Mouse (Mus musculus): ENCODE measurements at regions not wholly inside any gene's neighbourhood (a gene's known extent, or its start where the extent isn't known, plus 50 kb on each side); places are given as distances from the start of the nearest gene placed in this dataset.

DNA sequence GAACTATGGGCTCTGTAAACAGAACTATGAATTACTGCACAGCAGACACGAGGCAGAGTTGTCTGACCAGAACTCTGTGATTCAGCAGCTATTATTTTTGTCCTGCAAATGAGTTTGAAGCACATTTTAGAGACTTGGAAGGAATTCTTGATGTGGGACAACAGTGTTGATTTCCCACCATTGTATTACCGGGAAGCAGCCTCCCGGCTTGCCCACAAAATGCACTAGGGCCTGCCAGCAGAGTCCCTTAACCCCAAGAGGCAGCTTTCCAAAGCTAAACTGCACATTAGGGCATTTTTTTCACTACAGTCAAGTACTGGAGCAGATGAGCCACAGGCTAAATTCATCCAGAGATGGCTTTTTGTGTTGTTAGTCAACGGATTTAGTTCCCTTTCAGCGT lies 230.8 kb upstream of the Usp25 start:
- 70% methylated on average over 5 of the region's 5 CpGs for WGBS
- no peak for DNase-seq
- Histone ChIP-seq H3K4me3 (ENCODE audit: insufficient read depth, low read depth, low read length) (no peak overlapping the region), H3K36me3 (ENCODE audit: control insufficient read depth, insufficient read depth, low read length) (no peaks in the 10 kb centered on the region), H3K27me3 (replicated peaks; ENCODE audit: control insufficient read depth, insufficient read depth, low read length) (no peaks in the 10 kb centered on the region), H3K27ac (ENCODE audit: insufficient read depth, low read depth, low read length) (no peak overlapping the region), H3K4me1 (ENCODE audit: control insufficient read depth, insufficient read depth, low read length) (no peaks in the 10 kb centered on the region)
- no peak for TF ChIP-seq CTCF (conservative IDR thresholded peaks at IDR 0.05; ENCODE audit: insufficient read depth, insufficient read length, low read depth, low read length)
- TF ChIP-seq POLR2A (IDR thresholded peaks at IDR 0.05; ENCODE audit: low read depth, low read length): no peak

- H3K27me3 ChIP-seq (replicated peaks; ENCODE audit: control insufficient read depth, insufficient read depth, low read length): no peaks in the 10 kb centered on the region
- TF ChIP-seq POLR2A (IDR thresholded peaks at IDR 0.05; ENCODE audit: low read depth, low read length) (no peak), CTCF (conservative IDR thresholded peaks at IDR 0.05; ENCODE audit: insufficient read depth, insufficient read length, low read depth, low read length) (no peak)
- H3K4me1 ChIP-seq (ENCODE audit: control insufficient read depth, insufficient read depth, low read length): no peaks in the 10 kb centered on the region
- H3K4me3 ChIP-seq (ENCODE audit: insufficient read depth, low read depth, low read length): no peak overlapping the region
- DNase-seq: peak; percentile 59
- no peaks in the 10 kb centered on the region for H3K36me3 ChIP-seq (ENCODE audit: control insufficient read depth, insufficient read depth, low read length)
- H3K27ac ChIP-seq (ENCODE audit: insufficient read depth, low read depth, low read length): no peak overlapping the region
- WGBS: 46% methylated on average over 2 of the region's 2 CpGs
These were observed 237.7 kb upstream of the Usp25 start for GRCm38 (mm10) chr16:76775790-76776189.

DNA sequence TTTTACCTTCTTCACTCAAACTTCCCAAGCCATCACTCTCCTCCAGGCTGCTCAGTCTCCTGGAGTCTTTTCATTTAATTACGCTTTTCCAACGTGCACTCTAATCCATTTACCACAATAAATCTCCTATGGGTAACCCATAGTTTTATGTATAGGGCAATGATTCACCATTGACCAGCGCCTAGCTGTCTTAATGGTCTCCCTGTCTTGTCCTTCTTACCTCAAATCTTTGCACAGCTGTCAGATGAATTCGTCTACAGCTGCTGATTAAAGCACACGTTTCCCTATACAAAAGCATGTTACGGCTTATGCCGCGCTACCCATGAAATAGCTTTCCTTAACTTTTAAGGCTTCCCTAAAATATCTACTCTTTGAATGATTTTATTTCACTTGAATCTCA lies 239.5 kb upstream of the Usp25 start:
- no peaks in the 10 kb centered on the region for H3K36me3 ChIP-seq (ENCODE audit: control insufficient read depth, insufficient read depth, low read length)
- 78% methylated on average over 8 of the region's 8 CpGs for WGBS
- TF ChIP-seq CTCF (conservative IDR thresholded peaks at IDR 0.05; ENCODE audit: insufficient read depth, insufficient read length, low read depth, low read length) (no peak), POLR2A (IDR thresholded peaks at IDR 0.05; ENCODE audit: low read depth, low read length) (no peak)

DNA sequence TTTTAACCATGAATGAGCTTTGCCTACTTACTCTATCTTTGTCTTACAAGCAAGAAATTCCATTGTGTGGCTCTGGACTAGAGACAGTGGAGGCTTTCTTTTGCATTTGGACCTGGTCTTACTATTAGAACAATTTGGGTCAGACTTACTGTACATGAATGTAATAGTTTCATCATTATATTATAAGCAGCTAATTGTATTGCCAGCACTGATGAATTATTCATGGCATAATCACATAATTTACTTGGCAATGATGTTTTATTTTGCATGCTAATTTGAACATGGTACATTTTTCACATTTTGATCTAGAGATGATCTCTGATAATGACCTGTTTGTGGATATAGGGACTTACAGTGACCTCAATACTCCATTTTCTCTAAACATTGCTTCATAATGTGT lies 240.0 kb upstream of the Usp25 start:
- no peaks in the 10 kb centered on the region for H3K4me1 ChIP-seq (ENCODE audit: control insufficient read depth, insufficient read depth, low read length)
- DNase-seq: no peak
- H3K4me3 ChIP-seq (ENCODE audit: insufficient read depth, low read depth, low read length): no peak overlapping the region
- TF ChIP-seq POLR2A (IDR thresholded peaks at IDR 0.05; ENCODE audit: low read depth, low read length) (no peak), CTCF (conservative IDR thresholded peaks at IDR 0.05; ENCODE audit: insufficient read depth, insufficient read length, low read depth, low read length) (no peak)
- no peaks in the 10 kb centered on the region for H3K36me3 ChIP-seq (ENCODE audit: control insufficient read depth, insufficient read depth, low read length)
- H3K27ac ChIP-seq (ENCODE audit: insufficient read depth, low read depth, low read length): no peak overlapping the region
- no peaks in the 10 kb centered on the region for H3K27me3 ChIP-seq (replicated peaks; ENCODE audit: control insufficient read depth, insufficient read depth, low read length)

More for the DNA sequence above, 239.5 kb upstream of the Usp25 start:
- Histone ChIP-seq H3K27me3 (replicated peaks; ENCODE audit: control insufficient read depth, insufficient read depth, low read length) (no peaks in the 10 kb centered on the region), H3K27ac (ENCODE audit: insufficient read depth, low read depth, low read length) (no peak overlapping the region), H3K4me3 (ENCODE audit: insufficient read depth, low read depth, low read length) (no peak overlapping the region), H3K4me1 (ENCODE audit: control insufficient read depth, insufficient read depth, low read length) (no peaks in the 10 kb centered on the region)
- DNase-seq: no peak

- WGBS: 69% methylated on average over 9 of the region's 9 CpGs
- H3K36me3 ChIP-seq (ENCODE audit: control insufficient read depth, insufficient read depth, low read length): no peaks in the 10 kb centered on the region
- DNase-seq: peak; percentile 56
- peaks cover 8% of the 10 kb centered on the region for H3K4me1 ChIP-seq (ENCODE audit: control insufficient read depth, insufficient read depth, low read length)
- no peaks in the 10 kb centered on the region for H3K27me3 ChIP-seq (replicated peaks; ENCODE audit: control insufficient read depth, insufficient read depth, low read length)
- TF ChIP-seq POLR2A (IDR thresholded peaks at IDR 0.05; ENCODE audit: low read depth, low read length): no peak
- peak; percentile 70 for TF ChIP-seq CTCF (conservative IDR thresholded peaks at IDR 0.05; ENCODE audit: insufficient read depth, insufficient read length, low read depth, low read length)
- no peak overlapping the region for H3K27ac ChIP-seq (ENCODE audit: insufficient read depth, low read depth, low read length)
- no peak overlapping the region for H3K4me3 ChIP-seq (ENCODE audit: insufficient read depth, low read depth, low read length)
These were observed 244.9 kb upstream of the Usp25 start for GRCm38 (mm10) chr16:76768607-76769006.

- peak; percentile 34 for DNase-seq
- 41% methylated on average over 3 of the region's 3 CpGs for WGBS
- H3K4me1 ChIP-seq (ENCODE audit: control insufficient read depth, insufficient read depth, low read length): peaks cover 8% of the 10 kb centered on the region
- H3K36me3 ChIP-seq (ENCODE audit: control insufficient read depth, insufficient read depth, low read length): no peaks in the 10 kb centered on the region
- no peak overlapping the region for H3K4me3 ChIP-seq (ENCODE audit: insufficient read depth, low read depth, low read length)
- TF ChIP-seq POLR2A (IDR thresholded peaks at IDR 0.05; ENCODE audit: low read depth, low read length) (no peak), CTCF (conservative IDR thresholded peaks at IDR 0.05; ENCODE audit: insufficient read depth, insufficient read length, low read depth, low read length) (no peak)
- no peak overlapping the region for H3K27ac ChIP-seq (ENCODE audit: insufficient read depth, low read depth, low read length)
- H3K27me3 ChIP-seq (replicated peaks; ENCODE audit: control insufficient read depth, insufficient read depth, low read length): no peaks in the 10 kb centered on the region
These were observed 246.9 kb upstream of the Usp25 start for GRCm38 (mm10) chr16:76766636-76767035.

GRCm38 (mm10) chr16:76765536-76765935 lies 248.0 kb upstream of the Usp25 start:
- Histone ChIP-seq H3K4me1 (ENCODE audit: control insufficient read depth, insufficient read depth, low read length) (peaks cover 8% of the 10 kb centered on the region), H3K27me3 (replicated peaks; ENCODE audit: control insufficient read depth, insufficient read depth, low read length) (no peaks in the 10 kb centered on the region), H3K4me3 (ENCODE audit: insufficient read depth, low read depth, low read length) (no peak overlapping the region), H3K36me3 (ENCODE audit: control insufficient read depth, insufficient read depth, low read length) (no peaks in the 10 kb centered on the region), H3K27ac (ENCODE audit: insufficient read depth, low read depth, low read length) (0 out of 2 replicates have a peak overlapping the region, but pooled peaks have one; percentile 16)
- TF ChIP-seq CTCF (conservative IDR thresholded peaks at IDR 0.05; ENCODE audit: insufficient read depth, insufficient read length, low read depth, low read length) (no peak), POLR2A (IDR thresholded peaks at IDR 0.05; ENCODE audit: low read depth, low read length) (no peak)
- peak; percentile 53 for DNase-seq
- WGBS: 26% methylated on average over 7 of the region's 7 CpGs

GRCm38 (mm10) chr16:76764994-76765393 lies 248.5 kb upstream of the Usp25 start:
- Histone ChIP-seq H3K27me3 (replicated peaks; ENCODE audit: control insufficient read depth, insufficient read depth, low read length) (no peaks in the 10 kb centered on the region), H3K4me1 (ENCODE audit: control insufficient read depth, insufficient read depth, low read length) (peaks cover 8% of the 10 kb centered on the region), H3K27ac (ENCODE audit: insufficient read depth, low read depth, low read length) (peak overlapping the region; percentile 16; the same call in 1 of the 2 replicates), H3K4me3 (ENCODE audit: insufficient read depth, low read depth, low read length) (no peak overlapping the region), H3K36me3 (ENCODE audit: control insufficient read depth, insufficient read depth, low read length) (no peaks in the 10 kb centered on the region)
- WGBS: 35% methylated on average over 5 of the region's 5 CpGs
- no peak for TF ChIP-seq CTCF (conservative IDR thresholded peaks at IDR 0.05; ENCODE audit: insufficient read depth, insufficient read length, low read depth, low read length)
- no peak for TF ChIP-seq POLR2A (IDR thresholded peaks at IDR 0.05; ENCODE audit: low read depth, low read length)
- no peak for DNase-seq

Data from kidney, adult 2 months (tissue).